Mouse (Mus musculus): ENCODE measurements around the gene Hba-a1. TPM values are rescaled to one million over a fixed set of nuclear protein-coding genes. Genes with fewer than 3 reads are reported as not detected.

Hba-a1 gene
- total RNA-seq, 2 experiments from 2014 or later: 3,912 to 12,509 TPM

Other genes with a start within 250 kb of the Hba-a1 start
- under 1 TPM; 0.20 to 0.21 TPM for gene Il9r, start 83.2 kb upstream of the Hba-a1 start, total RNA-seq (2021)
- gene Snrnp25, start 78.1 kb upstream of the Hba-a1 start, total RNA-seq (2021): 10 to 100 TPM; 14.4 to 15.6 TPM
- gene Rhbdf1, start 61.2 kb upstream of the Hba-a1 start, total RNA-seq (2021): 10 to 100 TPM; 31.9 to 33.0 TPM
- 10 to 100 TPM; 10.4 to 11.3 TPM for gene Mpg, start 57.0 kb upstream of the Hba-a1 start, total RNA-seq (2021)
- 10 to 100 TPM; 27.1 to 32.1 TPM for gene Nprl3, start 15.8 kb upstream of the Hba-a1 start, total RNA-seq (2021)
- under 1 TPM in 1 of 2 experiments, not detected in 1; 0.52 TPM for gene Hba-x, start 7.1 kb upstream of the Hba-a1 start, total RNA-seq (2021)
- gene Hbq1b, start 3.5 kb downstream of the Hba-a1 start, total RNA-seq (2021): 1 to 10 TPM in 1 of 2 experiments, not detected in 1; 1.2 TPM
- gene Hba-a2, start 13.0 kb downstream of the Hba-a1 start, total RNA-seq (2021): over 10,000 TPM in 1 of 2 experiments, 1,000 to 10,000 TPM in 1; 3,595 to 11,404 TPM
- gene Hbq1a, start 16.6 kb downstream of the Hba-a1 start, total RNA-seq (2021): under 1 TPM in 1 of 2 experiments, not detected in 1; 0.77 TPM
- 10 to 100 TPM; 30.1 to 31.0 TPM for gene Sh3pxd2b, start 64.3 kb downstream of the Hba-a1 start, total RNA-seq (2021)
- 10 to 100 TPM; 24.3 to 26.1 TPM for gene Ubtd2, start 171.9 kb downstream of the Hba-a1 start, total RNA-seq (2021)
- under 1 TPM in 1 of 2 experiments, not detected in 1; 0.47 TPM for gene Efcab9, start 248.6 kb downstream of the Hba-a1 start, total RNA-seq (2021)
- 10 to 100 TPM; 11.8 to 12.7 TPM for gene Stk10, start 249.8 kb downstream of the Hba-a1 start, total RNA-seq (2021)

Data from heart, postnatal 4 days (tissue).